Mouse (Mus musculus): Measurements from ENCODE around the gene Zc3h12b.
"Not testable (repeated sequence)": the region's sequence is repeated elsewhere in the genome, so short reads cannot be mapped to it uniquely, and the experiment has no call there.

Gene Zc3h12b

GRCm38 (mm10) chrX:95711227-95712111, at the start of gene Zc3h12b:
Gene Zc3h12b, plus strand, starts transcription at chrX:95711678.
- in situ Hi-C loops (cut with MboI, MseI) = no loop called here

GRCm38 (mm10) chrX:95682206-95682605, 29.3 kb upstream of the Zc3h12b start:
- in situ Hi-C loops (cut with MboI, MseI) = no loop called here

- in situ Hi-C loops (cut with MboI, MseI) = no loop called here
Observed at GRCm38 (mm10) chrX:95687119-95687518, 24.4 kb upstream of the Zc3h12b start.

- in situ Hi-C loops (cut with MboI, MseI) = no loop called here
Observed at GRCm38 (mm10) chrX:95738253-95738652, 26.8 kb downstream of the Zc3h12b start.

- in situ Hi-C loops (cut with MboI, MseI) = no loop called here
Observed at GRCm38 (mm10) chrX:95795881-95796280, 84.4 kb downstream of the Zc3h12b start.

GRCm38 (mm10) chrX:95801790-95802189, 90.3 kb downstream of the Zc3h12b start:
- in situ Hi-C loops (cut with MboI, MseI) = no loop called here

- in situ Hi-C loops (cut with MboI, MseI) = no loop called here
Observed at GRCm38 (mm10) chrX:95852806-95853205, 141.3 kb downstream of the Zc3h12b start.

- in situ Hi-C loops (cut with MboI, MseI) = no loop called here
Observed at GRCm38 (mm10) chrX:95881111-95881510, 169.6 kb downstream of the Zc3h12b start.

GRCm38 (mm10) chrX:95902716-95903115, 191.2 kb downstream of the Zc3h12b start:
- in situ Hi-C loops (cut with MboI, MseI) = no loop called here

GRCm38 (mm10) chrX:95935481-95935880, 224.0 kb downstream of the Zc3h12b start:
- in situ Hi-C loops (cut with MboI, MseI) = no loop called here

- in situ Hi-C loops (cut with MboI, MseI) = no loop called here
Observed at GRCm38 (mm10) chrX:95945496-95945895, 234.0 kb downstream of the Zc3h12b start.

GRCm38 (mm10) chrX:95948135-95948534, 236.7 kb downstream of the Zc3h12b start:
- in situ Hi-C loops (cut with MboI, MseI) = no loop called here

- in situ Hi-C loops (cut with MboI, MseI) = no loop called here
Observed at GRCm38 (mm10) chrX:95950776-95951175, 239.3 kb downstream of the Zc3h12b start.

GRCm38 (mm10) chrX:95956497-95957293, 245.2 kb downstream of the Zc3h12b start, which contains the start of gene Las1l:
Gene Las1l, minus strand, starts transcription at chrX:95956962.
- in situ Hi-C loops (cut with MboI, MseI) = no loop called here

- in situ Hi-C loops (cut with MboI, MseI) = not testable (repeated sequence)
Observed at GRCm38 (mm10) chrX:95957461-95957860, 246.0 kb downstream of the Zc3h12b start.

GRCm38 (mm10) chrX:95963366-95963765, 251.9 kb downstream of the Zc3h12b start:
- in situ Hi-C loops (cut with MboI, MseI) = no loop called here

- in situ Hi-C loops (cut with MboI, MseI) = no loop called here
Observed at GRCm38 (mm10) chrX:95965036-95965435, 253.6 kb downstream of the Zc3h12b start.

GRCm38 (mm10) chrX:95967847-95968593, 256.5 kb downstream of the Zc3h12b start:
- in situ Hi-C loops (cut with MboI, MseI) = no loop called here

GRCm38 (mm10) chrX:95968594-95968965, 257.1 kb downstream of the Zc3h12b start:
- in situ Hi-C loops (cut with MboI, MseI) = no loop called here

- in situ Hi-C loops (cut with MboI, MseI) = no loop called here
Observed at GRCm38 (mm10) chrX:95969116-95969515, 257.6 kb downstream of the Zc3h12b start.

- in situ Hi-C loops (cut with MboI, MseI) = no loop called here
Observed at GRCm38 (mm10) chrX:95969936-95970335, 258.5 kb downstream of the Zc3h12b start.

Data from T-helper 1 cell (primary cell).